Mouse (Mus musculus) C2C12 (cell line): ENCODE results near the gene Efhd2. TPM values are rescaled to one million over a fixed set of nuclear protein-coding genes. Genes with fewer than 3 reads are reported as not detected.

Experiments
- H3K27me3 ChIP-seq: one replicate; pipeline ENCODE4 v1.6.1; 2011; ENCODE audit not compliant: control insufficient read depth, insufficient read depth, insufficient read length
- H3K36me3 ChIP-seq: one replicate; pipeline ENCODE4 v1.6.1; 2011; ENCODE audit not compliant: control insufficient read depth, insufficient read depth
- H3K4me3 ChIP-seq: one replicate; pipeline ENCODE4 v1.5.1; 2011; ENCODE audit warnings: mild to moderate bottlenecking, control low read depth; ENCODE audit not compliant: poor library complexity, insufficient read depth, severe bottlenecking
- H3K79me2 ChIP-seq: one replicate; pipeline ENCODE4 v1.6.1; 2011; ENCODE audit not compliant: control insufficient read depth, insufficient read depth
- H3K79me3 ChIP-seq: one replicate; pipeline ENCODE4 v1.6.1; 2011; ENCODE audit warnings: low read depth, control low read depth
- H3ac ChIP-seq: one replicate; pipeline ENCODE3; 2011; ENCODE audit warnings: low read depth; ENCODE audit not compliant: control insufficient read depth, insufficient read length
- CEBPB ChIP-seq: IDR thresholded peaks from one replicate; pipeline ENCODE4 v1.6.1; 2011; ENCODE audit warnings: low read depth, mild to moderate bottlenecking, control low read depth, moderate library complexity
- CTCF ChIP-seq: IDR thresholded peaks from one replicate; pipeline ENCODE4 v1.5.1; 2011; ENCODE audit not compliant: control insufficient read depth, insufficient read depth, insufficient read length
- FOSL1 ChIP-seq: IDR thresholded peaks from one replicate; pipeline ENCODE4 v1.8.0; 2011; ENCODE audit warnings: mild to moderate bottlenecking, low read length; ENCODE audit not compliant: poor library complexity, insufficient read depth, severe bottlenecking
- MAX ChIP-seq: IDR thresholded peaks from one replicate; pipeline ENCODE4 v1.6.1; 2011; ENCODE audit warnings: mild to moderate bottlenecking, control low read depth
- MYOD1 ChIP-seq: IDR thresholded peaks from one replicate; pipeline ENCODE4 v1.6.1; 2011; ENCODE audit warnings: low read depth; ENCODE audit not compliant: control insufficient read depth, insufficient read length
- MYOG ChIP-seq: IDR thresholded peaks from one replicate; pipeline ENCODE4 v1.6.1; 2011; ENCODE audit not compliant: control insufficient read depth, insufficient read length; ENCODE audit errors: extremely low read depth
- USF1 ChIP-seq: IDR thresholded peaks from one replicate; pipeline ENCODE4 v1.6.1; 2011; ENCODE audit warnings: low read depth, mild to moderate bottlenecking, control low read depth, moderate library complexity
- polyA plus RNA-seq: library from polyadenylated mRNA; unstranded; fragments of >200 nt; fragmentation: generic; extraction: Trizol; gene quantifications from one replicate; pipeline ENCODE4 v1.2.1, GENCODE M21; 2012; ENCODE audit warnings: missing spikeins

Efhd2 gene
- polyA plus RNA-seq, 1 experiment, result 45.1 TPM

DNA sequence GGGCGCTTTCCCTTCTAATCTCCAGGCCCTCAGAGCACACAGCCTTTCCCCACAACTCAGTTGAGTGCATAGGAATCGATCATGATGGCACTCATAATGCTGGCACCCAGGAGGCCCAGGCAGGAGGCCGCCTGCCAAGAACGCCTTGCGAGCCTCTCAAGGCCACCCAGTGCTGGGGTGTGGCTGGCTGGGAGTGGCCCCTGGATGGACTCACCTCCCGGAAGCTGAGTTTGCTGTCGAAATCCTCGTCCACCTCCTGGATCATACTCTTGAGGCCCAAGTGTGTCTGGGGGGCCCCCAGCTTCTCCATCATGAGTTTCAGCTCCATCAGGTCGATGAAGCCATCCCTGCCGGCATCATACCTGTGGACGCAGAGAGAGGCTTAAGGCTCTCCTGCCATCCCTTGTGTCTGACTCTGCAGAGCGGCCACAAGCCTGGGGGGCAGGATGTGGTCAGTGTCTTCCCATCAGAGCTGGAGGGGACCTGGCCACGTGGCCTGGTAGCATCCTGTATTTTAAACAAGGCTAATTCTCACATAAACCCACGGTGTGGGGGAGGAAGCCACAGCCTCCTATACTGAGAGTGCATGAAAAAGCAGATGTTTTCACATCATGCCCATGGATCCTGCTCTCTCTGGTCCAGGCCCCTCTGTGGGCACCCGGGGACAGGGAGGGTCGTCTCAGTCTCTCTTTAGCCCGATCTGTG, 13.0 kb downstream of the Efhd2 start:
- no peak overlapping the region for H3ac ChIP-seq
- H3K79me3 ChIP-seq, result no peaks in the 10 kb centered on the region
- H3K36me3 ChIP-seq, result peaks cover 12% of the 10 kb centered on the region
- TF ChIP-seq MAX (no peak), USF1 (no peak), MYOG (no peak), FOSL1 (no peak), MYOD1 (no peak), CTCF (no peak), CEBPB (no peak)
- H3K4me3 ChIP-seq, result no peak overlapping the region
- H3K27me3 ChIP-seq, result no peaks in the 10 kb centered on the region
- H3K79me2 ChIP-seq, result no peaks in the 10 kb centered on the region

DNA sequence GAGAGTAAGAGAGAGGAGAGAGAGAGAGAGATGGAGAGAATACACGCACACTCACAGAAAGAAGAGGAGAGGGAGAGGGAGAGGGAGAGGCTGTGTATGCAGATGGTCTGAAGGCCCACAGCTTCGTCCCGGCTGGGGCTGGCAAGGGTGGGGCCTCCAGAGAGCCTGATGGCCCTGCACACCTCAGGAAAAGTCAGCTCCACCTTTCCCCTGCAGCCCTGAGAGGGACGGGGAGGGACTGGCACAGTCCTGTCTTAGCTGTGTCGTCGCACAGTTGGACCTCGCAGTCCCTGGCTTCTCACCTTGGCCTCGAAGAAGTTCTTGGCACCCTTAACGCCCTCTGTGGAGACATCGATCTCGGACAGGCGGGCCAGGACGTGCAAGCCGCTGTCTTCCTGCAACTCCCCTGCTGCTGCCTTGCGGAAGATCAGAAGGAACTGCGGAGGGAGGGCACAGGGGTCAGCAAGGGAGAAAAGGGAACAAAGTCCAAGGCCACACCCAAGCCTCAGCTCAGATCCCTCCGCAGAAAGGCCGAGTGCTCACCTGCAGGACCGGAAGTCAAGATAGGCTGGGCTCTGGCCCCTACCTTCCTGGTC, 14.4 kb downstream of the Efhd2 start:
- no peaks in the 10 kb centered on the region for H3K79me3 ChIP-seq
- peaks cover 8% of the 10 kb centered on the region for H3K36me3 ChIP-seq
- H3K27me3 ChIP-seq, result no peaks in the 10 kb centered on the region
- no peak overlapping the region for H3K4me3 ChIP-seq
- H3ac ChIP-seq, result no peak overlapping the region
- no peak for TF ChIP-seq FOSL1
- H3K79me2 ChIP-seq, result no peaks in the 10 kb centered on the region

DNA sequence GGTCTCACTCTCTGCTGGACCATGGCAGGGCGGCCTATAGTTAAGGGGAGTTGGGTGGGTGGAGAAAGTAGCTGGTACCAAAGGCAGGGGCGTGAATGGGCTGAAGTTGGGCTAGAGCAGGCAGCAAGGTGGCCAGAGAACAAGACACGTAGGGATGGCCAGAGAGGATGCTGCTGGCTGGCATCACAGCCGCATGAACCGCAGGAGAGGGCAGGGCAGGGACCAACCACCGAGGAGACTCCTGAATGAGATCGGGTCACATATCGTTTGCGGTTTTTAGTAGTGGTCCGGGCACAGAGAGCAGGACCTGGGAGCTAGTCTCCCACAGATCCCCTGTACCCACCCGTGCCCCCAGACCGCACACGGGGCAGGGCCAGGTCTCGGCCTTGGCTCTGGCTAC, 15.4 kb downstream of the Efhd2 start:
- H3K79me2 ChIP-seq, result no peaks in the 10 kb centered on the region
- H3K79me3 ChIP-seq, result no peaks in the 10 kb centered on the region
- no peak overlapping the region for H3K4me3 ChIP-seq
- no peak overlapping the region for H3ac ChIP-seq
- TF ChIP-seq MYOD1, result no peak
- TF ChIP-seq FOSL1, result no peak
- no peak for TF ChIP-seq CTCF
- TF ChIP-seq MYOG, result no peak
- no peak for TF ChIP-seq MAX
- no peak for TF ChIP-seq USF1
- no peak for TF ChIP-seq CEBPB
- no peaks in the 10 kb centered on the region for H3K27me3 ChIP-seq
- H3K36me3 ChIP-seq, result peaks cover 7% of the 10 kb centered on the region

DNA sequence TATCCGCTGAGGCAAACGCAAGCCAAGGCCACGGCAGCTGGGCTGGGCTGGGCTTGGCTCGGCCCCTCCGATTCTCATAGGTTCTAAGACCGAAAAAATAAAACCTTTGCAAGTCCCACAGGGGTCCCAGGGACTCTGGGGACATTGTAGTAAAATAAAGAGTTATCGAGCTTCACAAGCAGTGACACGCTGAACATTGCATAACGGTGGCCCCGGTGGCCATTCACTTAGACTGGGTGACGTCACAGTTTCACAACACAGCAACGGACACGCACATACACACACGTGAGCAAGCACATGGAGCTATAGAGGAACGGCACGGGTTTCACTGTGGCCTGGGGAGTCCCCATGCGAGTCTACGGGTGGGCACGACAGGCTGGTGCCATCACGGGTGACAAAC, 16.2 kb downstream of the Efhd2 start:
- Histone ChIP-seq H3K4me3 (no peak overlapping the region), H3K27me3 (no peaks in the 10 kb centered on the region), H3K79me3 (no peaks in the 10 kb centered on the region), H3K36me3 (peaks cover 4% of the 10 kb centered on the region), H3K79me2 (no peaks in the 10 kb centered on the region), H3ac (no peak overlapping the region)
- TF ChIP-seq CEBPB, result no peak
- no peak for TF ChIP-seq USF1
- TF ChIP-seq FOSL1, result no peak
- no peak for TF ChIP-seq CTCF
- no peak for TF ChIP-seq MYOD1
- no peak for TF ChIP-seq MYOG
- no peak for TF ChIP-seq MAX

DNA sequence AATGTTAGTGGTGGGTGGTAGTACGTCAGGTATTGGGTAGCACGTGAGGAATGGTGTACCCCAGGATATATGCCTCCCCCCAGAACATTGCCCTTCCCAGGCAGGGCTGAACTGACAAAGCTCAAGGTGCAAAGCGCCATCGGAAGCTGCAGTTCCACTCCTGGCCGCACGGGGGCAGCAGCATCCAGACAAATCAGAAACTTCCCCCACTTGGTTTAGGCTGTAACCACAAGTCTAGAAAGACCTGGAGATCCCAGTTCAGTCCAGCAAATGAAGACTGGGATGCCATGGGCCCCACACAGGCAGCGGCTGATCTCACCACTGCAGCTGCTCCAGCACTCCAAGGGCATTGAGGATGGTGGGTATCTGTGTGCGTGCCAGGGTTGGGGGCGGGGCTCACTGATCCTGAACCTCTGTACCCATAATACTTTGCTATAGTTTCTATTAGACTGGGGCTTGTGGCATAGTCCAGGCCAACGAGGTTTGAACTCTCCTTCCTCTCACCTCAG, 17.2 kb downstream of the Efhd2 start:
- H3K27me3 ChIP-seq, result no peaks in the 10 kb centered on the region
- no peaks in the 10 kb centered on the region for H3K79me2 ChIP-seq
- peaks cover 4% of the 10 kb centered on the region for H3K36me3 ChIP-seq
- H3K79me3 ChIP-seq, result no peaks in the 10 kb centered on the region
- no peak overlapping the region for H3ac ChIP-seq
- no peak overlapping the region for H3K4me3 ChIP-seq
- TF ChIP-seq CEBPB (no peak), CTCF (peak; percentile 78)

DNA sequence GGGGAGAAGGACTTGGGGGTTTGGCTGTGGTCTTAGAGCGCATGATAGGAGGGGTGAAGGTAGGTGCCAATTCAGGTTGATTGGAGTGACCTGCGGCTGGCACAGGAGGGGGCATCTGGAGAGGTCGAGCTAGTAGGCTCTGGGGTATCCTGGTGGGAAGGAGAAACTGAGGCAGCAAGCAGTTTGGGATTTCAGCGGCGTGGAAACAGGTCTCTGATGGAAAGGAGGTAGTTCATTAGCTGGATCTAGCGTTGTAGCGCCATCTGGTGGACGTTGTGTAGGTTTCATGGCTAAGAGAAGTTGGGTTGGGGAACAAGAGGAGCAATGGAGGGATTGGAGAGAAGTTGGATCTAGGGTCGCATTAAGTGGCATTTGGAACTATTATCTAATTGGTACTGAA, 21.3 kb downstream of the Efhd2 start:
- TF ChIP-seq FOSL1 (no peak), MAX (no peak), MYOG (no peak), USF1 (no peak), CEBPB (no peak), MYOD1 (no peak), CTCF (no peak)
- Histone ChIP-seq H3K79me2 (no peaks in the 10 kb centered on the region), H3K4me3 (no peak overlapping the region), H3K27me3 (no peaks in the 10 kb centered on the region), H3K36me3 (no peaks in the 10 kb centered on the region), H3K79me3 (no peaks in the 10 kb centered on the region), H3ac (no peak overlapping the region)
